Mouse (Mus musculus): ENCODE measurements around the gene Hcar1.

GRCm38 (mm10) chr5:123844316-123844715 lies 35.5 kb downstream of the Hcar1 start:
- TF ChIP-seq CTCF (IDR thresholded peaks at IDR 0.05; ENCODE audit: low read depth) (no peak), EP300 (IDR thresholded peaks at IDR 0.05; ENCODE audit: low read depth) (no peak)

Measured in liver, embryonic 14.5 days (tissue).